Mouse (Mus musculus) heart, postnatal 4 days (tissue): ENCODE measurements around the gene Olfr1226. TPM values are rescaled to one million over a fixed set of nuclear protein-coding genes. Genes with fewer than 3 reads are reported as not detected.
"Not testable (repeated sequence)": the region's sequence is repeated elsewhere in the genome, so short reads cannot be mapped to it uniquely, and the experiment has no call there.

Source experiments
- DNase-seq: peaks from one replicate; pipeline ENCODE4 v3.0.0; 2021
- total RNA-seq, 2 experiments: library from RNA; stranded (reverse); gene quantifications; 2 replicates each; pipeline ENCODE4 v1.2.3; 2021

Gene Olfr1226
- not detected for total RNA-seq

- no peak for DNase-seq
These were observed at the start of gene Olfr1226 for GRCm38 (mm10) chr2:89199948-89200347. TSS of gene Olfr1226 (minus strand) at chr2:89200048.

GRCm38 (mm10) chr2:89196325-89196982 lies 3.4 kb downstream of the Olfr1226 start:
- no peak for DNase-seq

- no peak for DNase-seq
These were observed 25.3 kb downstream of the Olfr1226 start, which contains the start of gene Olfr1225 for GRCm38 (mm10) chr2:89174569-89174968. TSS of gene Olfr1225 (minus strand) at chr2:89174669.

GRCm38 (mm10) chr2:89164711-89165110 lies 35.1 kb downstream of the Olfr1226 start:
- DNase-seq: not testable (repeated sequence)

GRCm38 (mm10) chr2:89163991-89164390 lies 35.9 kb downstream of the Olfr1226 start, which contains the start of gene Olfr1224-ps1:
TSS of gene Olfr1224-ps1 (minus strand) at chr2:89164091.
- DNase-seq: not testable (repeated sequence)

GRCm38 (mm10) chr2:89151460-89151859 lies 48.4 kb downstream of the Olfr1226 start, which contains the start of gene Olfr1223:
TSS of gene Olfr1223 (minus strand) at chr2:89151560.
- DNase-seq: no peak

Other genes starting within 250 kb of the Olfr1226 start
- gene Olfr1212, start 246.1 kb downstream of the Olfr1226 start, total RNA-seq: not detected
- gene Gm13762, start 219.8 kb downstream of the Olfr1226 start, total RNA-seq: not detected
- gene Olfr1214, start 207.4 kb downstream of the Olfr1226 start, total RNA-seq: not detected
- gene Olfr1215, start 193.1 kb downstream of the Olfr1226 start, total RNA-seq: not detected
- not detected for gene Olfr1216, start 181.7 kb downstream of the Olfr1226 start, total RNA-seq
- not detected for gene Olfr1217, start 168.0 kb downstream of the Olfr1226 start, total RNA-seq
- gene Olfr1218, start 138.9 kb downstream of the Olfr1226 start, total RNA-seq: not detected
- not detected for gene Olfr1219, start 116.5 kb downstream of the Olfr1226 start, total RNA-seq
- gene Olfr1220, start 93.2 kb downstream of the Olfr1226 start, total RNA-seq: not detected
- gene Olfr1221, start 82.8 kb downstream of the Olfr1226 start, total RNA-seq: not detected
- gene Olfr1222, start 67.0 kb downstream of the Olfr1226 start, total RNA-seq: not detected
- not detected for gene Olfr1223, start 48.5 kb downstream of the Olfr1226 start, total RNA-seq
- gene Olfr1224-ps1, start 36.0 kb downstream of the Olfr1226 start, total RNA-seq: not detected
- gene Olfr1225, start 25.4 kb downstream of the Olfr1226 start, total RNA-seq: not detected
- gene Olfr1228, start 54.0 kb upstream of the Olfr1226 start, total RNA-seq: not detected
- not detected for gene Olfr1229, start 88.0 kb upstream of the Olfr1226 start, total RNA-seq
- gene Olfr1230, start 97.2 kb upstream of the Olfr1226 start, total RNA-seq: not detected
- gene Olfr1231, start 107.0 kb upstream of the Olfr1226 start, total RNA-seq: not detected
- gene Olfr1232, start 129.6 kb upstream of the Olfr1226 start, total RNA-seq: not detected
- not detected for gene Olfr1233, start 142.3 kb upstream of the Olfr1226 start, total RNA-seq
- gene Olfr1234, start 164.8 kb upstream of the Olfr1226 start, total RNA-seq: not detected
- gene Olfr1238, start 209.6 kb upstream of the Olfr1226 start, total RNA-seq: not detected
- gene Olfr1239, start 220.4 kb upstream of the Olfr1226 start, total RNA-seq: not detected
- gene Olfr1240, start 243.0 kb upstream of the Olfr1226 start, total RNA-seq: not detected